Mouse (Mus musculus): ENCODE measurements at regions not wholly inside any gene's neighbourhood (a gene's known extent, or its start where the extent isn't known, plus 50 kb on each side); places are given as distances from the start of the nearest gene placed in this dataset.

DNA sequence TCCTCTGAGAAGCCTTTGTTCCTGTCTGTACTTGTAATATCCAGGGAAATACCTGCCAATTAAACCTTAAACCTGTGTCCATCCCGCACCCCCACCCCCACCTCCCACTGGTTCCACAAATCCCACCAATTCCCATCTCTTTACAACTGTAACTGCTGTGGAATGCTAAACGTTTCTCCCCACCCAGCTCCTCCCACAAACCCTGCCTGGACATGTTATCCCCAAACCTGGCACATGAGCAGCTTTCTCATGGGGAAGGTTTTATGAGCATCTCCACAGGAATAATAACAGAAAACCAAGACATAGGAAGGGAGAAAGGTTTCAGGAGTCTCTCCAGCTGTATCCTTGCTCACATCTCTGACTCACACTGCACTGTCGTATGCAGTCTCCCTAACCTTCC, 156.8 kb upstream of the Lpp start:
- TF ChIP-seq CTCF (IDR thresholded peaks at IDR 0.05; ENCODE audit: low read depth) (no peak), EP300 (optimal IDR thresholded peaks at IDR 0.05) (no peak)

All from stomach, postnatal 0 days (tissue).